Mouse (Mus musculus) lung, embryonic 14.5 days (tissue): Measurements from ENCODE around the gene Adamtsl4. TPM values are rescaled to one million over a fixed set of nuclear protein-coding genes. Genes with fewer than 3 reads are reported as not detected.

ENCODE experiments used
- ATAC-seq: fragments of 200-750 bp; cut with Nextera tagmentation; 2 replicates; pipeline ENCODE4 v1.8.0; 2017; ENCODE audit warnings: mild to moderate bottlenecking, moderate TSS enrichment, moderate library complexity; ENCODE audit not compliant: insufficient read depth
- DNase-seq: peaks from one replicate; pipeline ENCODE4 v3.0.0-alpha.2; 2015
- H3K27ac ChIP-seq: fragments of 300-500 bp; sonication (generic); 2 replicates; pipeline ENCODE4 v1.5.1; 2014; ENCODE audit warnings: low read depth, mild to moderate bottlenecking, moderate library complexity
- H3K27me3 ChIP-seq: fragments of 300-500 bp; sonication (generic); 2 replicates; pipeline ENCODE4 v1.6.1; 2014; ENCODE audit warnings: low read length, control low read depth; ENCODE audit not compliant: insufficient read depth
- H3K36me3 ChIP-seq: fragments of 300-500 bp; sonication (generic); 2 replicates; pipeline ENCODE4 v1.6.1; 2014; ENCODE audit warnings: control low read depth; ENCODE audit not compliant: insufficient read depth
- H3K4me1 ChIP-seq: fragments of 300-500 bp; sonication (generic); 2 replicates; pipeline ENCODE4 v1.6.1; 2014; ENCODE audit warnings: antibody characterized with exemption, control low read depth; ENCODE audit not compliant: insufficient read depth
- H3K4me2 ChIP-seq: fragments of 300-500 bp; sonication (generic); 2 replicates; pipeline ENCODE4 v1.6.1; 2014; ENCODE audit warnings: mild to moderate bottlenecking
- H3K4me3 ChIP-seq: fragments of 300-500 bp; sonication (generic); 2 replicates; pipeline ENCODE4 v1.5.1; 2014; ENCODE audit warnings: low read depth, low read length
- H3K9ac ChIP-seq: fragments of 300-500 bp; sonication (generic); 2 replicates; pipeline ENCODE4 v1.6.1; 2014
- H3K9me3 ChIP-seq: fragments of 300-500 bp; sonication (generic); 2 replicates; pipeline ENCODE4 v1.6.1; 2016; ENCODE audit warnings: low read depth, low read length, control low read depth
- CTCF ChIP-seq: IDR thresholded peaks from 2 replicates; pipeline ENCODE4 v1.5.1; 2016; ENCODE audit warnings: antibody characterized with exemption, low read depth
- WGBS: fragments of 180-500 bp; shearing (Covaris S2); extraction: QIAGEN DNeasy Blood & Tissue Kit; methylation state at CpG from one replicate; pipeline ENCODE4 v1.1.7; 2014; 5-methylcytosine and 5-hydroxymethylcytosine counted together
- polyA plus RNA-seq: library from polyadenylated mRNA; unstranded; fragments of >200 nt; fragmentation: Nextera tagmentation; extraction: Ambion mirVana; gene quantifications from 2 replicates; pipeline ENCODE4 v1.2.1, GENCODE M21; 2014

Gene Adamtsl4
- polyA plus RNA-seq, 1 experiment from 2014 or later: 1.6 TPM

- no peaks in the 10 kb centered on the region for H3K27me3 ChIP-seq
- H3K4me2 ChIP-seq: peak overlapping the region; percentile 69
- peak overlapping the region; percentile 16; the same call in 1 of the 2 replicates for H3K27ac ChIP-seq
- H3K36me3 ChIP-seq: peaks cover 55% of the 10 kb centered on the region
- peak overlapping the region; percentile 99 for H3K4me3 ChIP-seq
- no peak for ATAC-seq
- TF ChIP-seq CTCF: no peak
- 26% methylated on average over 7 of the region's 7 CpGs for WGBS
- H3K4me1 ChIP-seq: peaks cover 25% of the 10 kb centered on the region; the same call in 1 of the 2 replicates
- H3K9ac ChIP-seq: peak overlapping the region; percentile 38
- no peaks in the 10 kb centered on the region for H3K9me3 ChIP-seq
- no peak for DNase-seq
These were observed 25.6 kb downstream of the Adamtsl4 start for GRCm38 (mm10) chr3:95661945-95662715.

- DNase-seq (no peak), ATAC-seq (no peak)
- H3K9ac ChIP-seq: peak overlapping the region; percentile 100
- 0 out of 2 replicates have a peak overlapping the region, but pooled peaks have one; percentile 3 for H3K27ac ChIP-seq
- peak overlapping the region; percentile 69 for H3K4me2 ChIP-seq
- WGBS: 20% methylated on average over 2 of the region's 2 CpGs
- H3K4me1 ChIP-seq: peaks cover 24% of the 10 kb centered on the region; the same call in 1 of the 2 replicates
- H3K9me3 ChIP-seq: no peaks in the 10 kb centered on the region
- TF ChIP-seq CTCF: no peak
- H3K27me3 ChIP-seq: no peaks in the 10 kb centered on the region
- H3K36me3 ChIP-seq: peaks cover 55% of the 10 kb centered on the region
- H3K4me3 ChIP-seq: peak overlapping the region; percentile 99
These were observed 26.8 kb downstream of the Adamtsl4 start for GRCm38 (mm10) chr3:95660788-95661478.

- peaks cover 16% of the 10 kb centered on the region; the same call in 1 of the 2 replicates for H3K4me1 ChIP-seq
- H3K36me3 ChIP-seq: peaks cover 49% of the 10 kb centered on the region
- H3K9ac ChIP-seq: peak overlapping the region; percentile 100
- H3K4me2 ChIP-seq: peak overlapping the region; percentile 69
- ATAC-seq: no peak
- DNase-seq: no peak
- peak overlapping the region; percentile 99 for H3K27ac ChIP-seq
- no peaks in the 10 kb centered on the region for H3K9me3 ChIP-seq
- peak overlapping the region; percentile 99 for H3K4me3 ChIP-seq
- no peaks in the 10 kb centered on the region for H3K27me3 ChIP-seq
- no peak for TF ChIP-seq CTCF
- 1% methylated on average over 8 of the region's 8 CpGs for WGBS
These were observed 27.8 kb downstream of the Adamtsl4 start for GRCm38 (mm10) chr3:95659948-95660347.

DNA sequence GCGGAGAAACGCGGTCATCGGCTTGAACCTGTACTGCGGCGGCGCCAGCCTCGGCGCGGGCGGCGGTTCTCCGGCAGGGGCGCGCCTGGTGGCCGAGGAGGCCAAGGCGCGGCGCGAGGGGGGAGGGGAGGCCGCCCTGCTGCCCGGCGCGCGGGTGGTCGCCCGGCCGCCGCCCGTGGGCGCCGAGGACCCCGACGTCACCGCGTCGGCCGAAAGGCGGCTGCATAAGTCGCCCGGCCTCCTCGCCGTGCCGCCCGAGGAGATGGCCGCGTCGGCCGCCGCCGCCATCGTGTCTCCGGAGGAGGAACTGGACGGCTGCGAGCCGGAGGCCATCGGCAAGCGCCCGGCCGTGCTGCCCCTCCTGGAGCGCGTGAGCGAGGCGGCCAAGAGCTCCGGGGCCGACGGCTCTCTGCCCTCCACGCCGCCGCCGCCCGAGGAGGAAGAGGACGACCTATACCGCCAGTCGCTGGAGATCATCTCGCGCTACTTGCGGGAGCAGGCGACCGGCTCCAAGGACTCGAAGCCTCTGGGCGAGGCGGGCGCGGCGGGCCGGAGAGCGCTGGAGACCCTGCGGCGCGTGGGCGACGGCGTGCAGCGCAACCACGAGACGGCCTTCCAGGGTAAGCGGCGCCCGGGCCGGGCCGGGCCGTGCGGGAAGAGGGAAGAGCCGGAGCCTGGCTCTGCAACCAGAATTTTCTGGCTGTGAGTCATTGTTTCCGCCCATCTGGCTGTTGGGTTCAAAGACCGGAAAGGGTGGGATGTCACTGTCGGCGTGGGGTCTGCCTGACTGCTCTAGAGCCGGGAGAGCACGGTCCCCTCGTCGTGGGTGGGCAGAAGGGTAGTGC lies 28.6 kb downstream of the Adamtsl4 start:
- under 1% methylated on average over 100 of the region's 113 CpGs for WGBS
- H3K4me3 ChIP-seq: peak overlapping the region; percentile 99
- peaks cover 13% of the 10 kb centered on the region; the same call in 1 of the 2 replicates for H3K4me1 ChIP-seq
- ATAC-seq: peak; percentile 68
- peak overlapping the region; percentile 100 for H3K9ac ChIP-seq
- peak overlapping the region; percentile 69 for H3K4me2 ChIP-seq
- H3K27me3 ChIP-seq: no peaks in the 10 kb centered on the region
- peak; percentile 92 for DNase-seq
- no peak for TF ChIP-seq CTCF
- peaks cover 40% of the 10 kb centered on the region for H3K36me3 ChIP-seq
- no peaks in the 10 kb centered on the region for H3K9me3 ChIP-seq
- peak overlapping the region; percentile 99 for H3K27ac ChIP-seq

DNA sequence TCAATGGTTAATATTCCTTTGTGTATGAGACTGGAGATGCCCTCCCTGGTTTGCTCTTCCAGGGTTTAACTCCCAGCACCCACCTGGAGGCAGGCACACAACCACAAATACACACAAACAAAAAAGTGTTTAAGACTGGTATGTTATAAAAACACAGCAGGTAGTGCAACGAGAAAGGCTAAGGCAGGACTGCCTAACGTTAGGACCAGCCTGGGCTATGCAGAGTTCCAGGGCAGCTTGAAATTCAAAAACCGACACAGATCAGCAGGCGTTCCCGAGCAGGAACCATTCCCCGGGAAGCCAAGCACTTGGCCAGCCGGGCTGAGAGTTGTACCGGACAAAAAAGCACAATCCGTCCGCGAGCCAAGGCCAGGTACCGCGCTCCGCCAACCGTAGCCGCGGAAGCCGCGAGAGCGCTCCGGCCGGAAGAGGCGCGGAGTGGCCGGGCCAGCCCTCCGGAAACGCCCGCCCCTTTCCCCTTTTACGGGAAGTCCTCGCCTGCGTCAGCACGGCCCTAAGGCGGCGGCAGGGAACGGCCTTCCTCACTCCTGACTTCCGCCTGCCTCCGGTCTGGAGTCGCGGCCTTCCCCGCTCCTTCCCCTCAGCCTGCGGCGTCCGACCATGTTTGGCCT lies 29.4 kb downstream of the Adamtsl4 start, which contains the start of gene Mcl1:
Mcl1 (plus strand) TSS at position 553 of the 632 bp plus-strand sequence.
- TF ChIP-seq CTCF: no peak; the same call in 1 of the 2 replicates
- Histone ChIP-seq H3K4me2 (peak within 1 kb of the TSS; percentile 69), H3K4me3 (peak within 1 kb of the TSS; percentile 99), H3K27ac (peak within 1 kb of the TSS; percentile 99), H3K9me3 (no peaks in the 10 kb centered on the region), H3K27me3 (no peaks in the 10 kb centered on the region), H3K4me1 (peaks cover 17% of the 10 kb centered on the region), H3K36me3 (peaks cover 33% of the 10 kb centered on the region), H3K9ac (peak within 1 kb of the TSS; percentile 100)
- under 1% methylated on average over 42 of the region's 43 CpGs for WGBS
- ATAC-seq (peak; percentile 97), DNase-seq (peak; percentile 98)

DNA sequence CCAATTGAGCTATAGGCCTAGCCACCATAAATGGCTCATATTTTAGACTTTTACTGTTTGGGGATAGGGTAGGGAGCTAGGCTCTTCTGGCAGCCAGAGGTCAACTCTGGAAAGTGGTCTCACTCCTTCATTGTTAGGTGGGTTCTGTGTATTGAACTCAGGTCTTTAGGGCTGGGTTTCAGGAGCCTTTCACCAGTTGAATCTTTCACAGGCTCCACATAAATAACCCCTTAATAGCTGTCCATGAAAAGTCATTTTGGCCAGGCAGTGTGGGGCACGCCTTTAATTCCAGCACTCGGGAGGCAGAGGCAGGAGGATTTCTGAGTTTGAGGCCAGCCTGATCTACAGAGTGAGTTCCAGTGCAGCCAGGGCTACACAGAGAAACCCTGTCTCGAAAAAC lies 30.0 kb downstream of the Adamtsl4 start:
- H3K4me2 ChIP-seq: peak overlapping the region; percentile 69
- H3K36me3 ChIP-seq: peaks cover 26% of the 10 kb centered on the region
- peak overlapping the region; percentile 100 for H3K9ac ChIP-seq
- no peaks in the 10 kb centered on the region for H3K9me3 ChIP-seq
- no peak for ATAC-seq
- TF ChIP-seq CTCF: no peak
- 88% methylated on average over 3 of the region's 3 CpGs for WGBS
- no peaks in the 10 kb centered on the region for H3K27me3 ChIP-seq
- DNase-seq: no peak
- peak overlapping the region; percentile 99 for H3K4me3 ChIP-seq
- peaks cover 18% of the 10 kb centered on the region for H3K4me1 ChIP-seq
- H3K27ac ChIP-seq: no peak overlapping the region
